Mouse (Mus musculus) midbrain, embryonic 13.5 days (tissue): ENCODE measurements around the gene Snrnp25. TPM values are rescaled to one million over a fixed set of nuclear protein-coding genes. Genes with fewer than 3 reads are reported as not detected.
"Not testable (repeated sequence)": the region's sequence is repeated elsewhere in the genome, so short reads cannot be mapped to it uniquely, and the experiment has no call there.

ENCODE experiments used
- ATAC-seq: fragments of 200-750 bp; cut with Nextera tagmentation; 2 replicates; pipeline ENCODE4 v1.8.0; 2017; ENCODE audit warnings: mild to moderate bottlenecking, moderate TSS enrichment, moderate library complexity
- H3K27ac ChIP-seq: fragments of 300-500 bp; sonication (generic); 2 replicates; pipeline ENCODE4 v1.5.1; 2015; ENCODE audit warnings: inconsistent platforms, mild to moderate bottlenecking, moderate library complexity
- H3K27me3 ChIP-seq: fragments of 300-500 bp; sonication (generic); 2 replicates; pipeline ENCODE4 v1.6.1; 2015; ENCODE audit warnings: mild to moderate bottlenecking, inconsistent platforms
- H3K36me3 ChIP-seq: fragments of 300-500 bp; sonication (generic); 2 replicates; pipeline ENCODE4 v1.6.1; 2015; ENCODE audit warnings: mild to moderate bottlenecking, inconsistent platforms
- H3K4me1 ChIP-seq: fragments of 300-500 bp; sonication (generic); replicated peaks from 2 replicates; pipeline ENCODE4 v1.6.1; 2015; ENCODE audit warnings: inconsistent platforms
- H3K4me2 ChIP-seq: fragments of 300-500 bp; sonication (generic); replicated peaks from 2 replicates; pipeline ENCODE4 v1.6.1; 2015; ENCODE audit warnings: moderate library complexity, mild to moderate bottlenecking, inconsistent platforms
- H3K4me3 ChIP-seq: fragments of 300-500 bp; sonication (generic); replicated peaks from 2 replicates; pipeline ENCODE4 v1.5.1; 2015; ENCODE audit warnings: mild to moderate bottlenecking, inconsistent platforms
- H3K9ac ChIP-seq: fragments of 300-500 bp; sonication (generic); replicated peaks from 2 replicates; pipeline ENCODE4 v1.6.1; 2015; ENCODE audit warnings: mild to moderate bottlenecking, inconsistent platforms
- H3K9me3 ChIP-seq: fragments of 300-500 bp; sonication (generic); 2 replicates; pipeline ENCODE4 v1.6.1; 2016; ENCODE audit warnings: mild to moderate bottlenecking, inconsistent platforms
- WGBS: fragments of 180-500 bp; shearing (Covaris S2); methylation state at CpG from one replicate; pipeline ENCODE4 v1.1.7; 2015; 5-methylcytosine and 5-hydroxymethylcytosine counted together
- polyA plus RNA-seq: library from polyadenylated mRNA; unstranded; fragments of >200 nt; fragmentation: Nextera tagmentation; extraction: Ambion mirVana; gene quantifications from 2 replicates; pipeline ENCODE4 v1.2.1, GENCODE M21; 2015

Gene Snrnp25
- polyA plus RNA-seq, 1 experiment from 2014 or later: 46.5 TPM

DNA sequence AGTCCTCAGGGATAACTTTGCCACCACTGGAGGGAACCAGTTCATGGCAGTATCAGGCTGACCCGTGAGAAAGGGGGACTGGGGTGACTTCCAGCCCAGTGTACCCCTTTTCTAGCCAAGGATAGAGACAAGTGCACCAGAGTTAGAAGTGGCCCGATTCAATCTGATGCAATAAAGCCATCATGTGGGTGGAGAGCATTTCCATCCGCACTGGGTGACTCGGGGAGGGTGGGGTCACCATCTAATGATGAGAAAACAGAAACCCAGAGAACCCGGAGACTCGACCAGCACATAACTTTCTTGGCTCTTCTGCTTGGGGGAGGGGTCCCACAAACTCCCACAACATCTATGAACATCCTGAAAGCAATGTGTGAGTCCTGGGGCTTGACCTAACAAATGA is 8.5 kb upstream of the Snrnp25 start:
- ATAC-seq: no peak
- no peak overlapping the region for H3K9ac ChIP-seq
- H3K4me1 ChIP-seq: peaks cover 9% of the 10 kb centered on the region; the same call in 1 of the 2 replicates
- no peaks in the 10 kb centered on the region for H3K9me3 ChIP-seq
- no peaks in the 10 kb centered on the region for H3K27me3 ChIP-seq
- no peak overlapping the region for H3K27ac ChIP-seq
- 78% methylated on average over 6 of the region's 6 CpGs for WGBS
- H3K36me3 ChIP-seq: no peaks in the 10 kb centered on the region
- no peak overlapping the region for H3K4me2 ChIP-seq
- no peak overlapping the region for H3K4me3 ChIP-seq

DNA sequence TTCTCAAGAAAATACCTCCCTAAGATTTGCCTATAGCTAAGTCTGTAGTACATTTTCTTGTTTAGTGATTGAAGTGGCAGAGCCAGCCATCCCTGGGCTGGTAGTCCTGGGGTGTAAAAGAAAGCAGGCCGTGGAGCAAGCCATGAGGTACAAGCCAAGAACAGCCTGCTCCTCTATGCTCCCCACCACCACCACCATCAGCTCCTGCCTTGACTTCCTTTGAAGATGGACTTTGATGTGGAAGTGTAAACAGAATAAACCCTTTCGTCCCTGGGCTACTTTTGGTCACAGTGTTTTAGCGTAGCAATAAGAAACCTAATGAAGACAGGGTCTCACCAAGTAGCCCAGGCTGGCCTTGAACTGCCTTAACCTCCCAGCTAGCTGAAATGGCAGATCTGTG is 7.4 kb upstream of the Snrnp25 start:
- H3K36me3 ChIP-seq: no peaks in the 10 kb centered on the region
- 0 out of 2 replicates have a peak, but pooled peaks cover 4% of the 10 kb centered on the region for H3K27me3 ChIP-seq
- WGBS: 65% methylated on average over 3 of the region's 3 CpGs
- ATAC-seq: no peak
- no peaks in the 10 kb centered on the region for H3K9me3 ChIP-seq
- no peak overlapping the region for H3K9ac ChIP-seq
- no peak overlapping the region for H3K27ac ChIP-seq
- H3K4me1 ChIP-seq: peaks cover 9% of the 10 kb centered on the region; the same call in 1 of the 2 replicates
- no peak overlapping the region for H3K4me3 ChIP-seq
- no peak overlapping the region for H3K4me2 ChIP-seq

DNA sequence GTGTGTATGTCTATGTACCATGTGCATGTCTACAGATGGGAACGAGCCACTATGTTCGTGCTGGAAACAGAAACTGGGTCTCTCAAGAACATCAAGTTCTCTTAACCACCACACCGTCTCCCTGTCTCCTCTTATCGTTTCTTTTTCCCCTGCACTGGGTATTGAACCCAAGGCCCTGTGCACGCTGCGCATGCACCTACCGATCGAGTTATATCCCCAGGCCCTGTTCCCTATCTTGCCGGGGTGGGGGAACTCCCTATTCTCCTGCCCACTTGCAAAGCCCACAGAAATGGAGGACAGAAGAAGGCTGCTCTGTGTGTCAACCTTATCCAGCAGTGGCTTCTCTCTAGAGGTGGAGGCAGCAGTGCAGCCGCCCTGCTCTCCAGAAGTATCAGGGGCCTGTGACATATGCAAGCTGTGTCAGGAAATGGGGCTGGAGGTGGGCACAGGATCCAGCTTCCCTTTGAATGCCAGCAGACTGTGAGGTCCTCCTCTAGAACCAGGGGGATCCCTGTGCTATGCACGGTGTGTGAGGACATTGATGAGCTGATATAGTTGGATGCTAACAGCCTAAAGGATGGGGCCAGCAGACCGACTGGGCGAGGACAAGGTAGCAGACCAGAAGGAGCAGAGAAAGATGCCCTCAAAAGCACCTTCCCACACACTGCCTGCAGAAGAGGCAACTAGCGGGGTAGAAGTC is 6.8 kb upstream of the Snrnp25 start:
- no peak overlapping the region for H3K27ac ChIP-seq
- ATAC-seq: no peak
- no peak overlapping the region for H3K4me3 ChIP-seq
- peaks cover 9% of the 10 kb centered on the region; the same call in 1 of the 2 replicates for H3K4me1 ChIP-seq
- 73% methylated on average over 14 of the region's 14 CpGs for WGBS
- no peaks in the 10 kb centered on the region for H3K9me3 ChIP-seq
- no peak overlapping the region for H3K4me2 ChIP-seq
- no peaks in the 10 kb centered on the region for H3K36me3 ChIP-seq
- H3K27me3 ChIP-seq: 0 out of 2 replicates have a peak, but pooled peaks cover 4% of the 10 kb centered on the region
- no peak overlapping the region for H3K9ac ChIP-seq

DNA sequence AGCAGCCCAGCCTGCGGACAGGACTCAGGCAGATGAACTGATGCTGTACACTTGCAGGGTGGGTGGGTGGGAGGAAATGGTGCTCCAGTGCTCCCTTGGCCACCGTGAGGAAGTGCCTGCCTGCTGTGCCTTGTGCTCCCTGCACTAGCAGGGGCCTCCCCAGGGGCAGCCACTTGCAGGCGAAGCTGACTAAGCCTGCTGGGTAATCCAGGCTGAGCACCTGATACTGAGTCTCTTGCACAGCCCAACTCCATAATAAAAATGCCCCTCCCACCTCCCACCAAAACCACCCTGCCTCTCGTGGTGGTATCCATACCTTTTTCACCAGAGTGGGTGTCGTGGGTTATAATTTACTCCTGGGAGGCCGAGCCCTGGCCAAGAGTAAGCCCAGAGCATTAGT is 6.0 kb upstream of the Snrnp25 start:
- H3K4me1 ChIP-seq: peaks cover 9% of the 10 kb centered on the region; the same call in 1 of the 2 replicates
- H3K27me3 ChIP-seq: 0 out of 2 replicates have a peak, but pooled peaks cover 4% of the 10 kb centered on the region
- 40% methylated on average over 6 of the region's 6 CpGs for WGBS
- no peak overlapping the region for H3K4me2 ChIP-seq
- H3K27ac ChIP-seq: no peak overlapping the region
- no peaks in the 10 kb centered on the region for H3K36me3 ChIP-seq
- H3K9me3 ChIP-seq: no peaks in the 10 kb centered on the region
- ATAC-seq: peak; percentile 48
- H3K4me3 ChIP-seq: no peak overlapping the region
- no peak overlapping the region for H3K9ac ChIP-seq

DNA sequence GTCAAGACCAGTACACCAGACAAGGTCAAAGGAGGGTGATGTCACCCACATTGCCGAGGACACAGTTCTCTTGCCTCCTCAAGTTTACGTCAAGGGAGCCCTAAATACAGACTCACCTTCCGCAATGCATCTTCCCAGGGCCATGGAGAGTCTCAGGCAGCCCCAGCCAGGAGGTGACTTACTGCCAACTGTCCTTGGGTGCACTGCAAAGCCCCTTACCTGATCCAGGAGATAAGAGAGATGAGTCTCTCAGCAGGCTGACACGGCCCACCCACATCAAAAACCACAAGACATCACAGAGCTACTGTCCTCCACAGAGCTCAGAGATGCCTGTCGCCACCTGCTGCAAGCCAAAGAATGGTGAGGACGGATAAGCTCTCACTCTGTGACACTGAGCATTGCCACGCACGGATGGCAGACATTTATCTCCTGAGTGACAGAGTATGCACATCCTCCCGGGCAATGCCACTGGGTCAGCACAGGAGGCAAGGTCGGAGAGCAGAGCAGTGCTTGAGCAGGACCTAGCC is 5.1 kb upstream of the Snrnp25 start, which contains the start of gene Il9r:
TSS of gene Il9r (minus strand) at position 205 of the 527 bp plus-strand sequence.
- 76% methylated on average over 10 of the region's 10 CpGs for WGBS

DNA sequence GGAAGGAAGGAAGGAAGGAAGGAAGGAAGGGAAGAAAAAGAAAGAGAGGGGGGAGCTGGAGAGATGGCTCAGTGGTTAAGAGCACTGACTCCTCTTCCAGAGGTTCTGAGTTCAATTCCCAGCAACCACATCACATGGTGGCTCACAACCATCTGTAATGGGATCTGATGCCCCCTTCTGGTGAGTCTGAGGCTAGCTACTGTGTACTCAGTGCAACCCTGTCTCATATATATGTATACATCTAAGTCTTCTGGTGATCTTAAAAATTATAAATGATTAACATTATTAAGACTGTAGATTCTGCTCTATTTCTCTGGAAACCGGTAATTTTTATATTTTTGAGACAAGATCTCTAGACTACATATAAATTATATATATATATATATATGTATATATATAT is 4.2 kb upstream of the Snrnp25 start:
- H3K27me3 ChIP-seq, H3K4me3 ChIP-seq, H3K4me2 ChIP-seq, H3K9ac ChIP-seq, H3K36me3 ChIP-seq, H3K9me3 ChIP-seq, H3K27ac ChIP-seq, ATAC-seq: not testable (repeated sequence)
- 69% methylated on average over 1 of the region's 1 CpGs for WGBS
- H3K4me1 ChIP-seq: peaks cover 18% of the 10 kb centered on the region

More for the DNA sequence above, 5.1 kb upstream of the Snrnp25 start, which contains the start of gene Il9r:
- no peak within 1 kb of the TSS for H3K4me3 ChIP-seq
- H3K4me2 ChIP-seq: no peak within 1 kb of the TSS
- no peak within 1 kb of the TSS for H3K9ac ChIP-seq
- no peaks in the 10 kb centered on the region for H3K9me3 ChIP-seq
- no peak for ATAC-seq
- H3K27ac ChIP-seq: no peak within 1 kb of the TSS
- no peaks in the 10 kb centered on the region for H3K36me3 ChIP-seq
- peaks cover 15% of the 10 kb centered on the region for H3K4me1 ChIP-seq
- H3K27me3 ChIP-seq: 0 out of 2 replicates have a peak, but pooled peaks cover 4% of the 10 kb centered on the region

DNA sequence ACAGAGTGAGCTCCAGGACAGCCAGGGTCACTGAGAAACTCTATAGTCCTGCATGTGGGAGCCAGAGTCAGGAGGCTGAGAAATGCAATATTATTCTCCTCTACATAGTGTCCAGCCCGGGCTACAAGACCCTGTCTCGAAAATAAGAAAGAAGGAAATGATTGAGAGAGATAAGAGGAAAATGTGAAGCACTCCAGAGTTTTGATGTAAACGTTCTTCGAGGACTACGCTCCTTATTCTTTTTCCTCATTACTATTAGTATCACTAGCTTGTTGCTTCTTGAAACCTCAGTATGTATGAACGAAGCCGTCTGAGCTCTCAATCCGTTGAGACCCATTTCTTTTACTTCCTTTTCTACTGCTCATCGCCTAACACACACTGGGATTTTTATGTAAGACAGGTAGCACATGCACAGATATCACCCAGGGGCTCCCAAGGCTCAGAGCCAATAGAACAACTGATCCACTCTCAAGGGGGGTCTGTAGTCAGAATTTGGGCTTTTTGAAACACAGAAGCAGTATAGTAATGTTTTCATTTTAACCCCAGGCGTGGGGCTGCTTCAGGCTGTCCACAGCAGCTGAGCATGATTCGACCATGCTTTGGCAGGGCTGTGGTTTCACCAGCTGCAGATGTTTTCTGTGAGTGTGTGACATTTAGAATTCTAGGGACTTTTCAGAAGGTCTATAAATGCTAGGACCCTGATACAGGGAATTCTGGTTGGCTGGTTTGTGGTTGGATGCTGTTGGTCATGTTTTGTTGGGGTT is 3.1 kb upstream of the Snrnp25 start:
- H3K9ac ChIP-seq: no peak overlapping the region
- 83% methylated on average over 11 of the region's 11 CpGs for WGBS
- H3K27me3 ChIP-seq: 0 out of 2 replicates have a peak, but pooled peaks cover 4% of the 10 kb centered on the region
- no peak overlapping the region for H3K27ac ChIP-seq
- H3K4me2 ChIP-seq: no peak overlapping the region
- no peak overlapping the region for H3K4me3 ChIP-seq
- no peaks in the 10 kb centered on the region for H3K36me3 ChIP-seq
- H3K9me3 ChIP-seq: no peaks in the 10 kb centered on the region
- H3K4me1 ChIP-seq: peaks cover 21% of the 10 kb centered on the region
- no peak for ATAC-seq

DNA sequence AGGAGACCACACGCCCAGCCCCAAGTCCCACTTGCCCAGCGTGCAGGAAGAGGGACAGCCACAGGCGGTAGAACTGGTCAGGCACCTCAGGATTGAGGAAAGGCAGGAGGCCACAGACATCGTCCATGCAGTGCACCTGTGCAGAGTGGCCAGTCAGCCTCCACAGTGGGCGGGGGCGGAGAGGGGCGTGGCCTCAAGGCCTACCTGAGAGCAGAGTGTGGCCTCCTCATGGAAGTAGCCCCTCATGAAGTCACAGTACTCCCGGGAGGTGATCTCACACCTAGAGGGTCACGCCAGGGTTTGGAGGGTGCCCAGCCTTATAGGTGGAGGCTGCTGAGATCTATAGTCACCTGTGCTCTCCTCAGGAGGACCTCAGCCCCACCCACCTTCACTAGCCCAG is 5.4 kb downstream of the Snrnp25 start:
- H3K9ac ChIP-seq: no peak overlapping the region
- peaks cover 9% of the 10 kb centered on the region for H3K4me1 ChIP-seq
- H3K9me3 ChIP-seq: no peaks in the 10 kb centered on the region
- no peak overlapping the region for H3K4me3 ChIP-seq
- H3K4me2 ChIP-seq: no peak overlapping the region
- H3K36me3 ChIP-seq: peaks cover 42% of the 10 kb centered on the region
- ATAC-seq: no peak
- no peak overlapping the region for H3K27ac ChIP-seq
- 92% methylated on average over 9 of the region's 9 CpGs for WGBS
- H3K27me3 ChIP-seq: no peaks in the 10 kb centered on the region

DNA sequence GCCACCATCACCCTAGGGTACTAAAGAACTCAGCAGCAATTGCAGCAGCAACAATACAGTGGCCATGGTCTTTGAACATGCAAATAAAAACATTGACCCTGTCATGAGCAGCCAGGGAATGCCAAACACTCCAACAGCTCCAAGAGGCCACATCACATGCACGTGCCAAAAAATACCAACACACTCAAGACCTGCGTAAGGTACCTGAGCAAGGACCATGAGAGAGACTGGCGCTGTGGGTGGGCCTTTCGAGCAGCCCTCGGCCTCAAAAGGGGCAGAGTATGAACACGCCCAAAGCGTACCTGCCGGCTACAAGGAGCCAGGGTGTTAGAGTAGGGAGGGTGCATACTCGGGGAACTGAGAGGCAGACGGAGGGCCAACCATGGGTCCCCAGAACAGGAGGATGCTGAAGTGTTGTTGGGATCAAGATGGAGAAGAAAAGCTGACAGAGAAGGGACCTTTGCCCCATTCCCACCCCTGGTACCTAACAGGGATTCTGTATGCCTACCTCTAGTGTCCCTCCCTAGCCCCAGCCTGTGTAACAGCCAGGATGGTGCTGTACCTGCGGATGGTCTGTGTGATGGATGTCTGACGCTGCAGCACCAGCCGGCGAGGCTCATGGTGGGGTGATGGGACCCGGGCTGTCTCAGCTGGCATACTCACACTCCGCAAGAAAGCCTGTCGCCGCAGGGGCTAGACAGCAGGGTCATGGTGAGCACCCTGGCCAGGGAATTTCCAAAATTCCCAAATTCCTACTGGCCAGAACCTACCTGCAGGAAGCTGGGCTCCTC is 10.4 kb downstream of the Snrnp25 start:
- H3K4me2 ChIP-seq: no peak overlapping the region
- no peak overlapping the region for H3K9ac ChIP-seq
- no peak for ATAC-seq
- no peak overlapping the region for H3K4me3 ChIP-seq
- peaks cover 8% of the 10 kb centered on the region for H3K36me3 ChIP-seq
- no peaks in the 10 kb centered on the region for H3K9me3 ChIP-seq
- WGBS: 94% methylated on average over 18 of the region's 18 CpGs
- H3K27me3 ChIP-seq: peaks cover 8% of the 10 kb centered on the region
- no peak overlapping the region for H3K27ac ChIP-seq
- H3K4me1 ChIP-seq: peaks cover 7% of the 10 kb centered on the region

DNA sequence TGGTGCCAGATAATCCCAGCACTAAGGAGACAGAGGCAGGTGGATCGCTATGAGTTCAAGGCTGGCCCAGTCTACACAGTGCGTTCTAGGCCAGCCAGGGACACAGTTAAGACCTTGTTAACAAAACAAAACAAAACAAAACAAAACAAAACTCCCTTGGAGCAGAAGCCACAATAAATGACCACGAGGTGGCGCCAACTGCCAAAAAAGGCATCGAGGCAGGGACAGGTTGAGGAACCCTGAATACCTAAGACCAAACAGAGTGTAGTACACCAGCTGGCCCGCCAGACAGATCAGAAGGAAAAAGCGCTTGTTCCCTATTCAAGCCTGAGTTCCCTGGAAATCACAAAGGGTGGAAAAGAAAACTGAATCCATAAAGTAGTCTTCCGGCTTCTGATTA is 11.6 kb downstream of the Snrnp25 start:
- no peak overlapping the region for H3K4me2 ChIP-seq
- 20% methylated on average over 8 of the region's 8 CpGs for WGBS
- peaks cover 20% of the 10 kb centered on the region for H3K27me3 ChIP-seq
- H3K27ac ChIP-seq: no peak overlapping the region
- H3K9ac ChIP-seq: no peak overlapping the region
- H3K9me3 ChIP-seq: no peaks in the 10 kb centered on the region
- peaks cover 17% of the 10 kb centered on the region for H3K4me1 ChIP-seq
- H3K4me3 ChIP-seq: no peak overlapping the region
- 0 out of 2 replicates have a peak, but pooled peaks cover 4% of the 10 kb centered on the region for H3K36me3 ChIP-seq
- ATAC-seq: no peak

DNA sequence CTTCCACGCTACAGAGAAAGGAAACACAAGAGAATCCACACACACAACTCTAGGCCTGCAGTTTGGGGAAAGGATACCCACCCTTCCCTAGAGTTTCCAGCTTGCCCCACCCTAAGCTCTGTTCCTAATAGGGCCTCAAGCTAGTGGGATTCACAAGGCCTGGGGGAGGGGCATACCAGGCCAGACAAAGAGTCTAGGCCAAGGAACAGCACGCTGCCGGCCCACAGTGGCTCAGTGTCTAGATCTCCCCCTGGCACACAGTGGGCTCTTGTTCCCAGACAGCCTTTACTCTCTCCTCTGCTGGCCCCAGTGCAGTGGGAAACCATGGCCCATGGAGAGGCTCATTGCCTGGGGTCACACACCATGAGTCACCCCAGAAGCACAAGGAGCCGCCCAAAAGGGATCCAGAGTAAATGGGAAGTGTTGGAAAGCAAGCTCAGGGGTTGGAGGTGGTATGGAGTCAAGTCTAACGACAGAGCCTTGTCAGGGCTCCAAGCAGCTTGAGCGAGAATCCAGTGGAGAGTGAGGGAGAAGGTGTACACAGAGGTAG is 13.4 kb downstream of the Snrnp25 start:
- no peak overlapping the region for H3K9ac ChIP-seq
- H3K4me3 ChIP-seq: no peak overlapping the region
- peaks cover 29% of the 10 kb centered on the region for H3K4me1 ChIP-seq
- peaks cover 36% of the 10 kb centered on the region for H3K27me3 ChIP-seq
- 58% methylated on average over 6 of the region's 6 CpGs for WGBS
- H3K36me3 ChIP-seq: no peaks in the 10 kb centered on the region
- no peaks in the 10 kb centered on the region for H3K9me3 ChIP-seq
- H3K4me2 ChIP-seq: no peak overlapping the region
- ATAC-seq: no peak
- no peak overlapping the region for H3K27ac ChIP-seq
